ENCODE assay signal across 8 mouse cellular contexts in genomic region chr16:84955204-84955839, GRCm38 (mm10).
DNase-seq lines count a peak whose midpoint lies in the region; ATAC-seq lines count a peak whose summit lies in the region.

No protein-coding gene starts in this region.

- no peaks in the 10 kb centered on the region for H3K27me3 ChIP-seq in hindbrain, embryonic 14.5 days (ENCODE audit: control insufficient read depth, insufficient read depth, low read length)

- no peak overlapping the region for H3K27ac ChIP-seq in hindbrain, embryonic 14.5 days

- peaks cover 62% of the 10 kb centered on the region for H3K36me3 ChIP-seq in hindbrain, embryonic 14.5 days (replicated peaks; ENCODE audit: control insufficient read depth, insufficient read depth)

- H3K9me3 ChIP-seq in hindbrain, embryonic 14.5 days (ENCODE audit: control insufficient read depth, low read length), result no peaks in the 10 kb centered on the region

- H3K9ac ChIP-seq in hindbrain, embryonic 14.5 days, result no peak overlapping the region

- H3K4me1 ChIP-seq in hindbrain, embryonic 14.5 days (replicated peaks; ENCODE audit: control insufficient read depth, insufficient read depth, low read length), result 0 out of 2 replicates have a peak, but pooled peaks cover 3% of the 10 kb centered on the region

- peak; percentile 87 for DNase-seq in NIH3T3 (ENCODE audit: low read depth)
- DNase-seq in cerebellum, postnatal 14 days, result peak; percentile 93 to 96
- DNase-seq in frontal cortex, postnatal 36 days (ENCODE audit: low spot score in 2 of 2), result peak; percentile 86 to 93
- DNase-seq in hindbrain, embryonic 14.5 days (ENCODE audit: low spot score), result peak; percentile 95
- DNase-seq in layer of hippocampus, postnatal 25 days (ENCODE audit: extremely low spot score in 1 of 2, low spot score in 1 of 2), result peak; percentile 73 to 90
- peak; percentile 83 for DNase-seq in lung, postnatal 25 days (ENCODE audit: low spot score)
- DNase-seq in retina, postnatal 1 day, result peak; percentile 88
- peak; percentile 81 for DNase-seq in thymus, postnatal 4 days

- no peak overlapping the region for H3K4me2 ChIP-seq in hindbrain, embryonic 14.5 days (replicated peaks)

- H3K4me3 ChIP-seq in hindbrain, embryonic 14.5 days (replicated peaks; ENCODE audit: low read length), result no peak overlapping the region

- WGBS in hindbrain, embryonic 14.5 days, result 31% methylated on average over 26 of the region's 26 CpGs

- ATAC-seq in hindbrain, embryonic 14.5 days (ENCODE audit: low FRiP score), result peak; percentile 89
